Mouse (Mus musculus) MEL (cell line): ENCODE measurements at regions not wholly inside any gene's neighbourhood (a gene's known extent, or its start where the extent isn't known, plus 50 kb on each side); places are given as distances from the start of the nearest gene placed in this dataset.
A peak's percentile ranks its signal among the peaks of the same experiment; 100 is the strongest.

Experiments
- DNase-seq: peaks from one replicate; pipeline ENCODE4 v3.0.0; 2011; ENCODE audit warnings: low read depth, low spot score
- H3K27ac ChIP-seq: 2 replicates; pipeline ENCODE4 v1.5.1; 2012; ENCODE audit warnings: low read depth, mild to moderate bottlenecking, control low read depth, low read length, moderate library complexity; ENCODE audit not compliant: control insufficient read depth
- H3K27me3 ChIP-seq, 2 experiments: fragments of 150-350 bp in 1 of 2; sonication (generic) in 1 of 2; 2 replicates each; pipeline ENCODE4 v1.6.1; 2012; ENCODE audit warnings: low read length in 2 of 2, mild to moderate bottlenecking in 2 of 2, improper control_type of control experiment in 1 of 2, moderate library complexity in 1 of 2; ENCODE audit not compliant: insufficient read depth in 2 of 2, control insufficient read depth in 1 of 2
- H3K36me3 ChIP-seq, 2 experiments: 2 replicates each; pipeline ENCODE4 v1.6.1; 2012 to 2014; ENCODE audit warnings: low read length in 2 of 2, improper control_type of control experiment in 1 of 2, inconsistent platforms in 1 of 2, mild to moderate bottlenecking in 1 of 2; ENCODE audit not compliant: insufficient read depth in 2 of 2, control insufficient read depth in 1 of 2
- H3K4me1 ChIP-seq, 2 experiments: fragments of 150-350 bp in 1 of 2; sonication (generic) in 1 of 2; 2 replicates each; pipeline ENCODE4 v1.6.1; 2012; ENCODE audit warnings: low read length in 2 of 2, improper control_type of control experiment in 1 of 2, mild to moderate bottlenecking in 1 of 2; ENCODE audit not compliant: insufficient read depth in 2 of 2, control insufficient read depth in 1 of 2
- H3K4me3 ChIP-seq, 2 experiments: fragments of 150-350 bp in 1 of 2; sonication (generic) in 1 of 2; 2 replicates each; pipeline ENCODE4 v1.5.1; 2012; ENCODE audit warnings: low read depth in 2 of 2, low read length in 2 of 2, mild to moderate bottlenecking in 2 of 2, moderate library complexity in 2 of 2, control low read depth in 1 of 2, improper control_type of control experiment in 1 of 2; ENCODE audit not compliant: control insufficient read depth in 1 of 2, insufficient read depth in 1 of 2
- H3K79me2 ChIP-seq: 2 replicates; pipeline ENCODE4 v1.6.1; 2012; ENCODE audit warnings: mild to moderate bottlenecking, low read length, moderate library complexity; ENCODE audit not compliant: control insufficient read depth, poor library complexity, insufficient read depth
- H3K9ac ChIP-seq: 2 replicates; pipeline ENCODE4 v1.6.1; 2012; ENCODE audit warnings: low read depth, mild to moderate bottlenecking, control low read depth, low read length, moderate library complexity; ENCODE audit not compliant: control insufficient read depth, poor library complexity, severe bottlenecking
- H3K9me3 ChIP-seq: fragments of 150-350 bp; sonication (generic); replicated peaks from 2 replicates; pipeline ENCODE4 v1.6.1; 2012; ENCODE audit warnings: mild to moderate bottlenecking, low read length, improper control_type of control experiment, moderate library complexity; ENCODE audit not compliant: insufficient read depth
- BHLHE40 ChIP-seq: IDR thresholded peaks from 2 replicates; pipeline ENCODE4 v1.6.1; 2012; ENCODE audit warnings: low read depth, mild to moderate bottlenecking, inconsistent platforms, low read length, improper control_type of control experiment, borderline replicate concordance
- CHD1 ChIP-seq: IDR thresholded peaks from 2 replicates; pipeline ENCODE4 v1.6.1; 2012; ENCODE audit warnings: low read depth, mild to moderate bottlenecking, inconsistent platforms, low read length, improper control_type of control experiment
- CTCF ChIP-seq, 3 experiments: IDR thresholded peaks in 2 of 3; conservative IDR thresholded peaks in 1 of 3; 2 replicates each; pipeline ENCODE4 v1.5.1; 2011 to 2012; ENCODE audit warnings: low read length in 3 of 3, low read depth in 2 of 3, mild to moderate bottlenecking in 2 of 3, improper control_type of control experiment in 1 of 3, inconsistent platforms in 1 of 3, mixed read lengths in 1 of 3, moderate library complexity in 1 of 3; ENCODE audit not compliant: control insufficient read depth in 1 of 3, insufficient read depth in 1 of 3, poor library complexity in 1 of 3, severe bottlenecking in 1 of 3
- E2F4 ChIP-seq: IDR thresholded peaks from 2 replicates; pipeline ENCODE4 v1.6.1; 2011; ENCODE audit warnings: low read depth, low read length, improper control_type of control experiment, borderline replicate concordance
- ELF1 ChIP-seq: IDR thresholded peaks from 2 replicates; pipeline ENCODE4 v1.6.1; 2014; ENCODE audit warnings: low read depth, mild to moderate bottlenecking, inconsistent platforms, low read length, improper control_type of control experiment, moderate library complexity
- EP300 ChIP-seq, 2 experiments: IDR thresholded peaks; 2 replicates each; pipeline ENCODE4 v1.6.1; 2011; ENCODE audit warnings: improper control_type of control experiment in 2 of 2, low read length in 2 of 2, low read depth in 1 of 2, mild to moderate bottlenecking in 1 of 2
- ETS1 ChIP-seq: IDR thresholded peaks from 2 replicates; pipeline ENCODE4 v1.6.1; 2012; ENCODE audit warnings: low read depth, mild to moderate bottlenecking, inconsistent platforms, low read length, improper control_type of control experiment, moderate library complexity
- GABPA ChIP-seq: IDR thresholded peaks from 2 replicates; pipeline ENCODE4 v1.6.1; 2012; ENCODE audit warnings: low read depth, mild to moderate bottlenecking, inconsistent platforms, low read length, improper control_type of control experiment, moderate library complexity
- GATA1 ChIP-seq: IDR thresholded peaks from 2 replicates; pipeline ENCODE4 v1.6.1; 2011; ENCODE audit warnings: low read depth, low read length, improper control_type of control experiment
- KAT2A ChIP-seq: conservative IDR thresholded peaks from 2 replicates; pipeline ENCODE4 v1.6.1; 2012; ENCODE audit warnings: low read depth, low read length, improper control_type of control experiment, inconsistent platforms
- MAFK ChIP-seq: IDR thresholded peaks from 2 replicates; pipeline ENCODE4 v1.6.1; 2011; ENCODE audit warnings: low read depth, mild to moderate bottlenecking, low read length, improper control_type of control experiment, borderline replicate concordance
- MAX ChIP-seq: IDR thresholded peaks from 2 replicates; pipeline ENCODE4 v1.6.1; 2011; ENCODE audit warnings: low read length, improper control_type of control experiment
- MAZ ChIP-seq: IDR thresholded peaks from 2 replicates; pipeline ENCODE4 v1.6.1; 2012; ENCODE audit warnings: low read depth, mild to moderate bottlenecking, inconsistent platforms, low read length, improper control_type of control experiment
- MEF2A ChIP-seq: IDR thresholded peaks from 2 replicates; pipeline ENCODE4 v1.6.1; 2014; ENCODE audit warnings: low read depth, mild to moderate bottlenecking, inconsistent platforms, low read length, improper control_type of control experiment; ENCODE audit not compliant: poor library complexity, insufficient replicate concordance, severe bottlenecking; ENCODE audit errors: extremely low read depth
- MXI1 ChIP-seq: IDR thresholded peaks from 2 replicates; pipeline ENCODE4 v1.6.1; 2011; ENCODE audit warnings: mild to moderate bottlenecking, low read depth, low read length, improper control_type of control experiment
- MYB ChIP-seq: IDR thresholded peaks from 2 replicates; pipeline ENCODE4 v1.6.1; 2011; ENCODE audit warnings: mild to moderate bottlenecking, low read depth, low read length, improper control_type of control experiment
- NELFE ChIP-seq: IDR thresholded peaks from 2 replicates; pipeline ENCODE4 v1.6.1; 2011; ENCODE audit warnings: low read depth, low read length, improper control_type of control experiment
- NRF1 ChIP-seq: IDR thresholded peaks from 2 replicates; pipeline ENCODE4 v1.6.1; 2014; ENCODE audit warnings: low read depth, mild to moderate bottlenecking, inconsistent platforms, low read length, improper control_type of control experiment, moderate library complexity; ENCODE audit not compliant: poor library complexity, insufficient read depth, severe bottlenecking
- POLR2A ChIP-seq, 2 experiments: IDR thresholded peaks; 2 replicates each; pipeline ENCODE4 v1.6.1; 2011 to 2012; ENCODE audit warnings: low read length in 2 of 2, mild to moderate bottlenecking in 2 of 2, control low read depth in 1 of 2, improper control_type of control experiment in 1 of 2, low read depth in 1 of 2, moderate library complexity in 1 of 2; ENCODE audit not compliant: control insufficient read depth in 1 of 2, insufficient read depth in 1 of 2, poor library complexity in 1 of 2
- POLR2AphosphoS2 ChIP-seq: IDR thresholded peaks from 2 replicates; pipeline ENCODE4 v1.6.1; 2011; ENCODE audit warnings: low read length, improper control_type of control experiment
- POLR2AphosphoS5 ChIP-seq: IDR thresholded peaks from 2 replicates; pipeline ENCODE4 v1.6.1; 2012; ENCODE audit warnings: low read depth, borderline replicate concordance, mild to moderate bottlenecking, inconsistent platforms, low read length, moderate library complexity, mixed read lengths
- RAD21 ChIP-seq: IDR thresholded peaks from 2 replicates; pipeline ENCODE4 v1.6.1; 2011; ENCODE audit warnings: mild to moderate bottlenecking, low read depth, low read length, improper control_type of control experiment
- RCOR1 ChIP-seq: IDR thresholded peaks from 2 replicates; pipeline ENCODE4 v1.6.1; 2012; ENCODE audit warnings: low read depth, mild to moderate bottlenecking, inconsistent platforms, low read length, improper control_type of control experiment
- SIN3A ChIP-seq: IDR thresholded peaks from 2 replicates; pipeline ENCODE4 v1.6.1; 2012; ENCODE audit warnings: low read length, improper control_type of control experiment, inconsistent platforms
- SMC3 ChIP-seq: IDR thresholded peaks from 2 replicates; pipeline ENCODE4 v1.6.1; 2011; ENCODE audit warnings: low read depth, low read length, improper control_type of control experiment
- TAL1 ChIP-seq: IDR thresholded peaks from 2 replicates; pipeline ENCODE4 v1.6.1; 2012; ENCODE audit warnings: mild to moderate bottlenecking, inconsistent platforms, low read length, moderate library complexity, mixed read lengths
- TBP ChIP-seq: IDR thresholded peaks from 2 replicates; pipeline ENCODE4 v1.8.0; 2011; ENCODE audit warnings: low read depth, low read length, improper control_type of control experiment
- TCF12 ChIP-seq: IDR thresholded peaks from 2 replicates; pipeline ENCODE4 v1.6.1; 2014; ENCODE audit warnings: low read depth, mild to moderate bottlenecking, inconsistent platforms, low read length, improper control_type of control experiment, moderate library complexity
- UBTF ChIP-seq: IDR thresholded peaks from 2 replicates; pipeline ENCODE4 v1.6.1; 2012; ENCODE audit warnings: low read depth, mild to moderate bottlenecking, inconsistent platforms, low read length, improper control_type of control experiment, moderate library complexity, borderline replicate concordance; ENCODE audit not compliant: insufficient read depth
- USF1 ChIP-seq: IDR thresholded peaks from 2 replicates; pipeline ENCODE4 v1.6.1; 2014; ENCODE audit warnings: low read depth, mild to moderate bottlenecking, inconsistent platforms, low read length, improper control_type of control experiment, moderate library complexity
- USF2 ChIP-seq, 2 experiments: IDR thresholded peaks; 2 replicates each; pipeline ENCODE4 v1.6.1; 2011 to 2012; ENCODE audit warnings: improper control_type of control experiment in 2 of 2, low read length in 2 of 2, borderline replicate concordance in 1 of 2, inconsistent platforms in 1 of 2, low read depth in 1 of 2, mild to moderate bottlenecking in 1 of 2; ENCODE audit not compliant: insufficient read depth in 1 of 2
- ZC3H11A ChIP-seq: IDR thresholded peaks from 2 replicates; pipeline ENCODE4 v1.6.1; 2012; ENCODE audit warnings: low read depth, mild to moderate bottlenecking, inconsistent platforms, low read length, improper control_type of control experiment
- ZKSCAN1 ChIP-seq: IDR thresholded peaks from 2 replicates; pipeline ENCODE4 v1.6.1; 2012; ENCODE audit warnings: low read depth, mild to moderate bottlenecking, inconsistent platforms, low read length, improper control_type of control experiment, moderate library complexity
- ZMIZ1 ChIP-seq: IDR thresholded peaks from 2 replicates; pipeline ENCODE4 v1.6.1; 2012; ENCODE audit warnings: low read depth, mild to moderate bottlenecking, inconsistent platforms, low read length, improper control_type of control experiment, moderate library complexity
- ZNF384 ChIP-seq: IDR thresholded peaks from 2 replicates; pipeline ENCODE4 v1.6.1; 2012; ENCODE audit warnings: low read depth, mild to moderate bottlenecking, inconsistent platforms, low read length, improper control_type of control experiment

DNA sequence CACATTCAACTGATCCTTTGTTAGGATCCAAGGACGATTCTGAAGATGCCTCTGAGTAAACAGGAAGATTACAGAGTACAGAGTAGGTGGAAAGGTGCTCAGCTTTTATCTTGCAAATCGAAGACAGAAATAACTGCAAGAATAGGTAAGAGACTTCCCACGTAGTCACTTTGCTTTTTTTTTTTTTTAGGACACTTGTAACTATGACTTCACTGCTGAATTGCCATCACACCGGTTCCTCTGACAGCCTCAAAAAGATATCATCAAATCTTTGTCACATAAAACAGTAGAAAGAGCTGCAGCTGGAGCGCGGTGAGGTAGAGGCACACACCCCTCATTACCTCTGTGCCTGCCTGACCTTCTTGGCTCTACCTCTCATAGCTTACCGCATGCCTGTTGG lies 83.1 kb upstream of the Plcl2 start:
- H3K79me2 ChIP-seq = no peaks in the 10 kb centered on the region
- TF ChIP-seq ZC3H11A (no peak), ZKSCAN1 (no peak), RAD21 (no peak), ZMIZ1 (no peak), ETS1 (peak; percentile 76), MAFK (no peak), POLR2AphosphoS5 (no peak), MXI1 (0 out of 2 replicates have a peak, but pooled peaks have one; percentile 5), MEF2A (0 out of 2 replicates have a peak, but pooled peaks have one; percentile 7), NRF1 (no peak), KAT2A (no peak), CHD1 (no peak), TBP (no peak), MAZ (no peak), UBTF (no peak), NELFE (no peak), TAL1 (no peak), BHLHE40 (no peak), RCOR1 (no peak), GATA1 (no peak), EP300 (IDR thresholded peaks at IDR 0.05; ENCODE audit: low read depth in 1 of 2, low read length in 2 of 2) (0 out of 4 replicates have a peak, but pooled peaks of 1 of the 2 experiments have one; percentile 8), USF2 (IDR thresholded peaks at IDR 0.05; ENCODE audit: borderline replicate concordance in 1 of 2, insufficient read depth in 1 of 2, low read depth in 1 of 2, low read length in 2 of 2) (no peak), SMC3 (no peak), GABPA (no peak), USF1 (no peak), MAX (no peak), MYB (no peak), CTCF (IDR thresholded peaks at IDR 0.05 in 2 of 3, conservative IDR thresholded peaks at IDR 0.05 in 1 of 3; ENCODE audit: control insufficient read depth in 1 of 3, insufficient read depth in 1 of 3, low read depth in 2 of 3, low read length in 3 of 3, poor library complexity in 1 of 3, severe bottlenecking in 1 of 3) (no peak), POLR2A (IDR thresholded peaks at IDR 0.05; ENCODE audit: control insufficient read depth in 1 of 2, insufficient read depth in 1 of 2, low read depth in 1 of 2, low read length in 2 of 2, poor library complexity in 1 of 2) (no peak), ELF1 (no peak), TCF12 (no peak), E2F4 (no peak), ZNF384 (peak; percentile 85), SIN3A (no peak; the same call in 1 of the 2 replicates), POLR2AphosphoS2 (no peak)
- H3K36me3 ChIP-seq = peaks cover 0 to 25% of the 10 kb centered on the region in 2 experiments; a peak in 2 of 4 replicates
- H3K9me3 ChIP-seq = no peaks in the 10 kb centered on the region
- peaks cover 18 to 20% of the 10 kb centered on the region in 2 experiments for H3K4me1 ChIP-seq
- peak; percentile 39 for DNase-seq
- peak overlapping the region; percentile 92 for H3K27ac ChIP-seq
- H3K27me3 ChIP-seq = no peaks in the 10 kb centered on the region
- H3K9ac ChIP-seq = peak overlapping the region; percentile 60
- H3K4me3 ChIP-seq = peak overlapping the region; percentile 38 to 59
